Mouse (Mus musculus): ENCODE measurements around the gene Tsc22d4. TPM values are rescaled to one million over a fixed set of nuclear protein-coding genes. Genes with fewer than 3 reads are reported as not detected.
"Not testable (repeated sequence)": the region's sequence is repeated elsewhere in the genome, so short reads cannot be mapped to it uniquely, and the experiment has no call there.

Gene Tsc22d4
- polyA plus RNA-seq, 1 experiment from 2014 or later = 138 TPM

GRCm38 (mm10) chr5:137744197-137744596 lies 1.3 kb upstream of the Tsc22d4 start:
- Histone ChIP-seq H3K9ac (no peak overlapping the region), H3K27me3 (replicated peaks) (no peaks in the 10 kb centered on the region), H3K4me2 (no peak overlapping the region), H3K36me3 (no peaks in the 10 kb centered on the region), H3K4me1 (peaks cover 26% of the 10 kb centered on the region), H3K27ac (no peak overlapping the region), H3K4me3 (replicated peaks) (no peak overlapping the region), H3K9me3 (no peaks in the 10 kb centered on the region)
- ATAC-seq (ENCODE audit: insufficient read depth, low FRiP score, low read depth) = no peak
- 88% methylated on average over 7 of the region's 7 CpGs for WGBS

GRCm38 (mm10) chr5:137746282-137746850 lies 836 bp downstream of the Tsc22d4 start:
- H3K9me3 ChIP-seq = no peaks in the 10 kb centered on the region
- peaks cover 25% of the 10 kb centered on the region for H3K4me1 ChIP-seq
- WGBS = under 1% methylated on average over 20 of the region's 20 CpGs
- peaks cover 8% of the 10 kb centered on the region for H3K36me3 ChIP-seq
- H3K4me2 ChIP-seq = peak overlapping the region; percentile 99
- H3K9ac ChIP-seq = peak overlapping the region; percentile 71
- peak; percentile 19 for ATAC-seq (ENCODE audit: insufficient read depth, low FRiP score, low read depth)
- no peaks in the 10 kb centered on the region for H3K27me3 ChIP-seq (replicated peaks)
- peak overlapping the region; percentile 76 for H3K4me3 ChIP-seq (replicated peaks)
- H3K27ac ChIP-seq = peak overlapping the region; percentile 96

GRCm38 (mm10) chr5:137746851-137747325 lies 1.4 kb downstream of the Tsc22d4 start:
- no peak; the same call in 1 of the 2 replicates for ATAC-seq (ENCODE audit: insufficient read depth, low FRiP score, low read depth)
- H3K36me3 ChIP-seq = peaks cover 14% of the 10 kb centered on the region
- H3K4me2 ChIP-seq = peak overlapping the region; percentile 99
- WGBS = 1% methylated on average over 16 of the region's 16 CpGs
- peaks cover 21% of the 10 kb centered on the region for H3K4me1 ChIP-seq
- no peaks in the 10 kb centered on the region for H3K9me3 ChIP-seq
- no peaks in the 10 kb centered on the region for H3K27me3 ChIP-seq (replicated peaks)
- peak overlapping the region; percentile 96 for H3K27ac ChIP-seq
- peak overlapping the region; percentile 76 for H3K4me3 ChIP-seq (replicated peaks)
- H3K9ac ChIP-seq = peak overlapping the region; percentile 71

- H3K9ac ChIP-seq = peak overlapping the region; percentile 71
- WGBS = 2% methylated on average over 26 of the region's 26 CpGs
- peak overlapping the region; percentile 99 for H3K4me2 ChIP-seq
- H3K36me3 ChIP-seq = peaks cover 19% of the 10 kb centered on the region
- peak overlapping the region; percentile 76 for H3K4me3 ChIP-seq (replicated peaks)
- peaks cover 21% of the 10 kb centered on the region for H3K4me1 ChIP-seq
- no peaks in the 10 kb centered on the region for H3K9me3 ChIP-seq
- peak; percentile 24; the same call in 1 of the 2 replicates for ATAC-seq (ENCODE audit: insufficient read depth, low FRiP score, low read depth)
- peak overlapping the region; percentile 96 for H3K27ac ChIP-seq
- no peaks in the 10 kb centered on the region for H3K27me3 ChIP-seq (replicated peaks)
These were observed 1.9 kb downstream of the Tsc22d4 start for GRCm38 (mm10) chr5:137747326-137747961.

- Histone ChIP-seq H3K4me1 (peaks cover 24% of the 10 kb centered on the region), H3K27ac (peak overlapping the region; percentile 69), H3K4me2 (peak overlapping the region; percentile 99), H3K4me3 (replicated peaks) (peak overlapping the region; percentile 76), H3K27me3 (replicated peaks) (no peaks in the 10 kb centered on the region), H3K9me3 (no peaks in the 10 kb centered on the region), H3K9ac (no peak overlapping the region), H3K36me3 (peaks cover 24% of the 10 kb centered on the region)
- no peak for ATAC-seq (ENCODE audit: insufficient read depth, low FRiP score, low read depth)
- WGBS = 26% methylated on average over 5 of the region's 5 CpGs
These were observed 2.7 kb downstream of the Tsc22d4 start for GRCm38 (mm10) chr5:137748130-137748770.

DNA sequence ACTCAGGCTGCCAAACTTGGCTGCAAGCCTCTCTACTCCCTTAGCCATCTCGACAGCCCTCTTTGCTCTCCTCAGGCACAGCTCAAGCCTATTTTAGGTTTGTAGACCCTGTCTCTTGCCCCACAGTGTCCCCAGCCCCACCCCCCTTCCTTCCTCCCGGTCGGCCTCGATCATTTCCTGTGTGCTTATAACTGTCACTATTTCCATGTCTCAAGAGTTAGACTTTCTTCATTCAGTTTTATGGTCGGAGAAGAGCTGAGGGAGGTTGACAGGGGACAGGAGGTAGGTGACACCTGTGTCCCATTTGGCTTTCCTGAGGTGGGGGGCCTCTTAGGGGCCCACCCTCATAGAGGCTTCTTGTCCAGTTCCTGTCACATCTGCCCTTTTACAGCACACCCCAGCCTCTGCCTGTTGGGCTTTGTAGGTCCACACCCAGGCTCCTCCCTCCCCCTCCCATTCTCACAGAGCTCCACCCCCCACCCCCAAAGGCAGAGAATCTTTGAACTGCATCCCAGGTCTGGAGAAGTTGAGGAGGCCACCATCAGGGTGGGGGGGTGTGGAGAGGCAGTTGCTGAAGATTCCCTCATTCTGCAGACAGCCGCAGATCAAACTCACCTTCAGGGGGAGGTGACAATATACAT lies 3.8 kb downstream of the Tsc22d4 start:
- Histone ChIP-seq H3K27me3 (replicated peaks) (no peaks in the 10 kb centered on the region), H3K9me3 (no peaks in the 10 kb centered on the region), H3K4me2 (peak overlapping the region; percentile 99), H3K27ac (peak overlapping the region; percentile 69), H3K9ac (no peak overlapping the region), H3K36me3 (peaks cover 33% of the 10 kb centered on the region), H3K4me1 (peaks cover 28% of the 10 kb centered on the region), H3K4me3 (replicated peaks) (peak overlapping the region; percentile 76)
- WGBS = 35% methylated on average over 6 of the region's 6 CpGs
- ATAC-seq (ENCODE audit: insufficient read depth, low FRiP score, low read depth) = no peak

- H3K9ac ChIP-seq; H3K4me2 ChIP-seq; ATAC-seq (ENCODE audit: insufficient read depth, low FRiP score, low read depth); H3K4me3 ChIP-seq (replicated peaks); H3K27ac ChIP-seq; H3K9me3 ChIP-seq; H3K27me3 ChIP-seq (replicated peaks): not testable (repeated sequence)
- peaks cover 35% of the 10 kb centered on the region for H3K36me3 ChIP-seq
- 94% methylated on average over 6 of the region's 8 CpGs for WGBS
- H3K4me1 ChIP-seq = peaks cover 28% of the 10 kb centered on the region
These were observed 4.7 kb downstream of the Tsc22d4 start for GRCm38 (mm10) chr5:137750212-137750611.

- ATAC-seq (ENCODE audit: insufficient read depth, low FRiP score, low read depth) = no peak
These were observed 5.8 kb downstream of the Tsc22d4 start for GRCm38 (mm10) chr5:137751221-137751887.

GRCm38 (mm10) chr5:137751988-137752387 lies 6.5 kb downstream of the Tsc22d4 start:
- H3K4me3 ChIP-seq (replicated peaks) = no peak overlapping the region
- 79% methylated on average over 6 of the region's 6 CpGs for WGBS
- no peak for ATAC-seq (ENCODE audit: insufficient read depth, low FRiP score, low read depth)
- no peak overlapping the region for H3K4me2 ChIP-seq
- no peaks in the 10 kb centered on the region for H3K27me3 ChIP-seq (replicated peaks)
- H3K9me3 ChIP-seq = no peaks in the 10 kb centered on the region
- no peak overlapping the region for H3K27ac ChIP-seq
- no peak overlapping the region for H3K9ac ChIP-seq
- H3K4me1 ChIP-seq = peaks cover 31% of the 10 kb centered on the region
- H3K36me3 ChIP-seq = peaks cover 44% of the 10 kb centered on the region

More at GRCm38 (mm10) chr5:137751221-137751887, 5.8 kb downstream of the Tsc22d4 start:
- no peaks in the 10 kb centered on the region for H3K9me3 ChIP-seq
- peaks cover 28% of the 10 kb centered on the region for H3K4me1 ChIP-seq
- H3K27ac ChIP-seq = no peak overlapping the region
- no peak overlapping the region; the same call in 1 of the 2 replicates for H3K9ac ChIP-seq
- no peak overlapping the region for H3K4me2 ChIP-seq
- H3K36me3 ChIP-seq = peaks cover 44% of the 10 kb centered on the region
- H3K4me3 ChIP-seq (replicated peaks) = no peak overlapping the region
- no peaks in the 10 kb centered on the region for H3K27me3 ChIP-seq (replicated peaks)
- WGBS = 92% methylated on average over 13 of the region's 13 CpGs

- peak overlapping the region; percentile 51; the same call in 1 of the 2 replicates for H3K27ac ChIP-seq
- WGBS = 69% methylated on average over 11 of the region's 13 CpGs
- H3K4me3 ChIP-seq (replicated peaks) = no peak overlapping the region
- H3K9me3 ChIP-seq = no peaks in the 10 kb centered on the region
- peaks cover 51% of the 10 kb centered on the region for H3K36me3 ChIP-seq
- H3K4me1 ChIP-seq = peaks cover 23% of the 10 kb centered on the region
- peak; percentile 64 for ATAC-seq (ENCODE audit: insufficient read depth, low FRiP score, low read depth)
- no peak overlapping the region for H3K4me2 ChIP-seq
- no peak overlapping the region for H3K9ac ChIP-seq
- no peaks in the 10 kb centered on the region for H3K27me3 ChIP-seq (replicated peaks)
These were observed 7.7 kb downstream of the Tsc22d4 start for GRCm38 (mm10) chr5:137753111-137753832.

DNA sequence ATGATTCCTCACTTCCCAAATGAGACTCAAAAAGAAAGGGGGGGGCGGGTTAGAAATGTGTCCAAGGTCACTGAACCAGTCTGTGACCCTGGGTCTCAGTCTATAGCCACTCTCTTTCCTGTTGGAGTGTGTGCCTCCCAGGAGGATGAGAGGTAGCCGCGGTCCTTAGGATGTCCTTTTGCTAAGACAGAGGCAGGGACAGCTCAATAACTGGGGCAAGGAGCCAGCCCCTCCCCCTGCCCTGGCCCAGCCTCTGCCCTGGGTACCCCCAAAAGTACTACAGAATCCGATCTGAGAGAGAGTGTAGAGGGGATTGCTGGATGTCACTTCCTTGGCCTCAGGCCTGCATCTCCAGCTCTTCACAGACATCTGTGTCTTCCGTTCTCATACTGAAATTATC lies 9.9 kb downstream of the Tsc22d4 start:
- Histone ChIP-seq H3K4me3 (replicated peaks) (no peak overlapping the region), H3K27ac (no peak overlapping the region), H3K9ac (no peak overlapping the region), H3K27me3 (replicated peaks) (no peaks in the 10 kb centered on the region), H3K9me3 (no peaks in the 10 kb centered on the region), H3K4me1 (peaks cover 18% of the 10 kb centered on the region; the same call in 1 of the 2 replicates), H3K4me2 (no peak overlapping the region), H3K36me3 (peaks cover 67% of the 10 kb centered on the region)
- WGBS = 81% methylated on average over 5 of the region's 5 CpGs
- ATAC-seq (ENCODE audit: insufficient read depth, low FRiP score, low read depth) = no peak
